Mouse (Mus musculus) kidney, postnatal 4 days (tissue): ENCODE measurements at regions not wholly inside any gene's neighbourhood (a gene's known extent, or its start where the extent isn't known, plus 50 kb on each side); places are given as distances from the start of the nearest gene placed in this dataset.
"Not testable (repeated sequence)": the region's sequence is repeated elsewhere in the genome, so short reads cannot be mapped to it uniquely, and the experiment has no call there.

Experiments
- DNase-seq, 2 experiments: peaks; one replicate each; pipeline ENCODE4 v3.0.0; 2021; ENCODE audit warnings: mixed read lengths in 2 of 2

DNA sequence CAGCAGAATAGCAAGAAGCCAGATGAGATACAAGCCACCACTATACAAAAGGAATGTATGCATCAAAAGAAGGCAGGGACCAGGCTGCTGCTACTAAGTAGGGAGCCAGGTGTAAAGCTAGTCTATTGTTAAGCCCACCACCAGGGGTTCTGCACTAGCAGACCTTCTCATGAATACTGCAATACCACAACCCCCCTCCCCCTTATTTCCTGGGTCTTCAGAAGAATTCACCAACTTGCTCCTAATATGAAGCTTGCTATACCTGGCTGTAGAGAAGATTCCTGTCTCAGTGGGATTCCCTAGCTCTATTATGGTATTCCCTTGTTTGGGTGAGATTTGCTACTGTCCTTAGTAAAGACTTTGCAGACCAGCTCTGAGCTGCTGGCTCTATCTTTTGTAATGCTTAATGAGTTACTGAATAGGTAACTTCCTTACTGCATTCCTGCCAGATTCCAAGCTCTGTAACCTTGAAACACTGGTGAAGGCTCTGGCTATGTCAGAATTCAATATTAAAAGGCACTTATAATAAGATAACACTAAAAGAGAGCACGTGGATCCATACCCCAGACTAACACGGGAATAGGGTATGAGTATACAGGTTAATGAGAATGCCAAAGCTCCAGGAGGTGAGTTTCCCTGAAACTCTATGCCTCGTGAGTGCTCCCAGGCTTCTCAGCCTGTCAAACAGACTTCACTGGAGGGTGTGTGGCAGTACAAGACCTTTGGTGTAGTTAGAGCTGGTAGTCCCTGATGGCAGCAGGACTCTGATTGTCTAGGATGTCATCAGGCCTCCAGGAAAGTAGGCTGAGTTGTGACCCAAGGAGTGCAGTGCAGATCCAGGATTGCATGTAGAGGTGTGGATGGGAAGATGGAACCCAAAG lies 455.5 kb downstream of the Plxdc2 start:
- not testable (repeated sequence) for DNase-seq

DNA sequence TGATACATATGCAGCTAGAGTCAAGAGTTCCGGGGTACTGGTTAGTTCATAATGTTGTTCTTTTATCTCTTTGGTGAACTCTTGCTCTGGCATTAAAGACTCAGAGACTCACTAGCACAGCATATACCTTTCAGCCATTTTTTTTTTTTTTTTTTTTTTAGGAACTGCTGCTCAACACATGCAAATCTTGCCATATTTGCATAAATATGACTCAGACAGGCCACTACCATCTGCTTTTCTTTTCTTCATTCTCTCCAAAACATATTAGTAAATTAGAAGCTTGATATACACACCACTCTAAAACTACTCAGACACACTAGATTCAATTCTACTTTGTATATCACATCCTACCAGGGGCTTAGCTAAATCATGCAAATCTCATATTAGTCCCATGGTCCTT lies 464.3 kb downstream of the Plxdc2 start:
- no peak for DNase-seq

DNA sequence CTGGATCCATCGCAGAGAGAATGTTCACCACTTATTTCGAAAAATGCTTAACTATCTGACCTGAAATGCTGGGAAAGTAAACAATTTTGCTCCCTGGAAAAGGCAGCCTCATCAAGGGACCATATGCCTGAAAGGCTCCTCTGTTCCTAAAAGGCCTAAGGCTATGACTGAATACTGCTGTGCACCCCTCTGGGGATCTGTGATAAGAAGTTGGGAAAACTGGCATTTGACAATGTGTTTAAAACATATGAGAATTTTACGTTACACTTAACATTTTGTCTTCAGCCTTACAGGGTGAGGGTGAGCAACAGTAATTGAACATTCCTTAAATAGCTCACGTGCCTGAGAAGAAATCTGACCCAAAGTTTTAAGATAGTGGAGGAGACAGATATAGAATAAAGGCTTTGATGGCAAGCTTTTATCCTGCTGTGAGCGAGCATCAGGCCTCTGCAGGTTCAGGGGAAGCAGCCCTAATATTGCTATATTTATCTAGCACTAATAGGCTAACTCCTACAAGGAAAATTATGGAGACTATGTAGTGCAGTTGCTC lies 468.7 kb downstream of the Plxdc2 start:
- DNase-seq = no peak

- DNase-seq = peak; percentile 14 to 23
Measured at GRCm38 (mm10) chr2:16827266-16827665, 471.2 kb downstream of the Plxdc2 start.

DNA sequence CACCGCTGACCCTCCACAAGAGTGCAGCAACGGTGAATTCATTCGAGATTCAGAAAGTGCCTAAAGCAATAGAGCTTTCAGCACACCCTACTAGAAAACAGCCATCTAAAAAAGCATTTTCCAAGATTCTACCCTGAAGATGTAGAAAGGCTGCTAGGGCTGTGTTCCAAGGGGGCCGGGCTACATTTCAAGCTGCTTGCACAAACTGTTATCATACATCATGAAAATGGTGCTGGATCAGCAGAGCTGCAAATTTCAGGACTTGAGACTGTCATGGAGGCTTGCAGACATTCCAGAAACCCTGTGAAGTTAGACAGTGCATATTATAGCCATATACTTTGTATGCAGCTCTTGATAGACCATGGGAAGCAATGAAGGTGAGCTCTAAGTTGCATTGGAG lies 479.9 kb downstream of the Plxdc2 start:
- peak; percentile 30 to 47 for DNase-seq

- no peak for DNase-seq
Measured at GRCm38 (mm10) chr2:16838718-16839117, 482.6 kb downstream of the Plxdc2 start.

- peak; percentile 6 to 11 for DNase-seq
Measured at GRCm38 (mm10) chr2:16849916-16850315, 493.8 kb downstream of the Plxdc2 start.

- DNase-seq = peak in 1 of 2 experiments; percentile 3
Measured at GRCm38 (mm10) chr2:16860056-16860455, 504.0 kb downstream of the Plxdc2 start.

DNA sequence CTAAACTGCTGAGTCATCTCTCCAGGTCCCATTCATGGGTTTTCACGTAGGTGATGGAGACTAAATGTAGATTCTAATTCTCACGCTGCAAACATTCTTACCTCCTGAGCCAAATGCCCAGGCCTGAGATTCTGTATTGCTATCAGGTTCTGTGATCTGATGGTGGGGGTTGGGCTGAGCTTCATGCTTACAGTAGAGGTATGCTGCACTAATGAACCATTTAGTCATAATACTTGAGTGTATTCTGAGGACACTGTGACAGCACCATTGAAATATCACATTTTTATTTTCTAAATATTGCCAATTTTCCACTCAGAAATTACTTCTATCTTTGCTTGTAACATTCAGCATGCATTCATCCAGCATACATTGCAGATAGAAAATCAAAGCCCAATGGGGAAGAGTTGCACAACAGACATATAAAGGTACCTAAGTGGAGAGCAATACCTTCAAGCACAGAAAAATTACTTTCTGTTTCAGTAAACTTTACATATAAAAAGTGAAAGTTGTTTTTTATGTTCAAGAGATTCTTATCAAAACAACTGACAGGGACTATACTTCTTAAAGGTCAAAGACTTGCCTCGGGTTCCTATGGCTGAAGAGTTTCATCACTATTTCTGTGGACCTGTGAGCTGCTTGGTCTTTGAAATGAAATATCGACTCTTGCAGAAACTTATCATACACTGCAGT lies 510.2 kb downstream of the Plxdc2 start:
- no peak for DNase-seq

- not testable (repeated sequence) for DNase-seq
Measured at GRCm38 (mm10) chr2:16892381-16892780, 536.3 kb downstream of the Plxdc2 start.

DNA sequence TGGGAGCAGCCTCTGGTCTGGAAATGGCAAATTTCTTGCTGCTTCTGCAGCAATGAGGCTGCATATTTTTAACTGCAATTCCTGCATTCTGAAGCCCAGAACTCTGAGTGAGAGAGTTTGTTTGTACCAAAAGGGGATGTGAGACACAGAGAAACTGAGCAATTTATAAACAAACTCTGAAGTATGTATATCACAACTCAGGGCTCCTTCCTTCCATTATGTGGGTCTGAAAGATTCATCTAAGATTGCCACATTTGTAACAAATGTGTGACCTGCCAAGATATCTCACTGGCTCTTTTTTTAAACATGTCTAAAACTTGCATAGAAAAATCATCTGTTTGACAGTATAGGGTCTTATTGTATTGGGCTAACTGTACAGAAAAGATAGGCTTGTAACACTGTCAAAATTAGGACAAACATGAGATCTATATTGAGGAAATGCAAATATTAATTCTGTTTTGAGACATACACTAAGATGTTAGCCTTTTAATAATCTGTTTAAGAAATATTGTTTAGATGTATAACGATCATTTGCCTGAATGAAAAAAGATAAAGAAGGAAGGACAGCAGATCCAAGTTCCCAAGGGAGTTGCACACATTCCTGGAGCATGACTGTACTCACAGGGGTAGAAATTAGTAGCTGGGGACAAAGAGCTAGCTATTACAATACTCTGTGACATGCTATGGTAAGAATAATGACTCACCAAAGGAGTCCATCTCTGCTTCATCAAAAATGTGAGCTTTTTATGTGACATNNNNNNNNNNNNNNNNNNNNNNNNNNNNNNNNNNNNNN lies 553.3 kb downstream of the Plxdc2 start:
- DNase-seq = no peak

DNA sequence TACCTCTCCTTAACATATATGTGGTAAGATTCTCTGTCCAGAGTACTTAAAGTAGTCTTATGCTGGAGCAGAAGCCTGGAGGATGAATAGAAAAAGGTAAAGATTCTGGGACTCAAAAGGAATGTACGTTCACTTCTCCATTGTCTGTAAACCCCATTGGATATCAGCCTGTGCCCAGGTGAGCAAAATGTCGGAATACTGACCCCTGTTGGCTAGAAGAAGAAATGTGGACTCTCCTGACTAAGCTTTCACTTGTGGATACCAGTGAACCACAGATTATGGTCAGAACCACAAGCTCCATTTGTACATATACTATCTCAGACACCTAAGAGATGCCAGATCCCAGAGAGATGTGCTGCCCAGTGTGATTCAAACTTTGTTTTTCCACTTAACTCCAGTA lies 558.5 kb downstream of the Plxdc2 start:
- DNase-seq = no peak

DNA sequence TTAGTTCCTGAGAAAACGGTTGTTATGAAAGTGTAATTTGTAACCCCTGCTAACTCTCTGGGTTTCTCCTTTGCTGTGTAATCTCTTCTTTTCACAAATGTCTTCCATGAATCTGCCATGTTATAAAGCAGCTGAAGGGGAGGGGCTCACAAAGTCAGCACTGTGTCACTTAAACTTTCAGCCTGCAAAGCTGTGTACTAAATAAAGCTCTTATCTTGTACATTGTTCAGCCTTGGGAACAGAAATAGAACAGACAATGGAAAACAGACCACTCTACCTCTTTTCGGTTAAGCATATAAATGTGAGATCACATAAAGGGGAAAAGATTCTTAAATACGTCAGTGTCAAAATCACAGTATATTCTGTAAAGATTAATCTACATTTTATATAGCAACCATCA lies 573.9 kb downstream of the Plxdc2 start:
- no peak for DNase-seq

- no peak for DNase-seq
Measured at GRCm38 (mm10) chr2:16959432-16959831, 603.3 kb downstream of the Plxdc2 start.

GRCm38 (mm10) chr2:16977380-16977779 lies 621.3 kb downstream of the Plxdc2 start:
- no peak for DNase-seq

DNA sequence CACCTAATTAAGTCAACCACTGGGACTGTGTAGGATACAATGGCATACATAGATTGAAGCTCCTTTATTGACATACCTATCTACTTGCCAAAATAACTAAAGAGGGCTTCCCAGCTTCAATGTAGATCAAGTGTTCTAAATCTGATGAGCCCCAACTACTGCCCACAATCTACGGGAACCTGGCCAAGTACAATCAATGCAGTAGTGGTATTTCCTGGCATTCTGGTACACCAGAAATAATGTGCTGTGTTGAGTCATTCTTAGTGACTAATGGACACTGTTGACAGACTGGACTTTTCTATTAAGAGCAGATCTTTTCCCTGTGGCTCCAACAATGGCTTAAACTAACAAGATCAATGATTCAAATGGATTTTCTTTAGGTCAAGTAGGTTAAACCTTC lies 626.7 kb downstream of the Plxdc2 start:
- DNase-seq = no peak

DNA sequence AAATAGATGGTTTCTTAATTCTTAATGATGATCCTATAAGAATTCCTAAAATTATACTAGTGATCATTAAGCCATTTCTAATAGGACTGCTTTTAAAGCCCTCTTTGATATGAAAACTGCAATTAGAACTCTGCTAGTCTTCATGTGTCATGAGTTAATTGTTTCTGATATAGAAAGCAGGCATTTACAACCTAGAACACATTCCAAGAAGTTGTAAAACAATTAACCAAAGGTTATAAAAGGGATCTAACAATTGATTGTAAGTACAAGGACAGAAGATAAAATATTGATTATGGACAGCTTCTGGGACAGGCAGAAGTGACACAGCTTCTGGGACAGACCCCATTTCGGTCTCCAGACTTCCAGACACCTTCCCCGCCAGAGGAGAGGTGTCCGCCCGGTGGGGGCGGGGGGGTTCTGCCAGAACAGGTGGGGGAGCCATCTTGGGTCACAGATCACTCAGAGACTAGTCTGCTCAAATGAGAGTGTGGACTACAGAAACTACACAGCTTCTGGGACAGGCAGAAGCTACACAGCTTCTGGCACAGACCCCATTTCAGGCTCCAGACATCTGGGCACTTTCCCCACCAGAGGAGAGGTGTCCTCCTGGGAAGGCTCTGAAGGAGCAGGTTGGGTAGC lies 627.6 kb downstream of the Plxdc2 start:
- DNase-seq = no peak
